Mouse (Mus musculus) adrenal gland, postnatal 0 days (tissue): ENCODE measurements around the gene Esp1. TPM values are rescaled to one million over a fixed set of nuclear protein-coding genes. Genes with fewer than 3 reads are reported as not detected.

Experiments used
- polyA plus RNA-seq: library from polyadenylated mRNA; unstranded; fragments of >200 nt; fragmentation: Nextera tagmentation; extraction: Ambion mirVana; gene quantifications from 2 replicates; pipeline ENCODE4 v1.2.1, GENCODE M21; 2015

Esp1 gene
- not detected in 2 replicates for polyA plus RNA-seq

DNA sequence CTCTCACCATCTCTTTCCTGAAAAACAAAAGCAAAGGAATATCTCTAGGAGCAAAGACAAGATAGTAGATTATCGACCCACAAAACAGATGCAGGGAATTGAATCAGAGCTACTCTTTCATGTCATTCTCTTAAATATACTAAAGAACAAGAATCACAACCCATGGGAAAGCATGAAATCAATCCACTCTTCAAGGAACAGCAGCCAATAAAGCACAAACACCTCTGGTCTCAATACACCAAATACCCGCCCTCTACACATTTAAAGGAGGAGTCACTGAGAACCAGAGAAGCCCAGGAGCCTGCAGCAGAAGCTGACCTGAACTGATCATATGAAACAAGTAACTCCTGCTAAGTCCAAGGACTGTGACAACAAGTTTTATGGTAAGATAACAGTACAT, at the start of gene Esp1:
Gene Esp1, plus strand, starts transcription at position 301 of the 400 bp plus-strand sequence.

Other genes with a start within 250 kb of the Esp1 start
- not detected in 2 replicates for gene Esp8, start 207.1 kb upstream of the Esp1 start, polyA plus RNA-seq
- gene Esp6, start 165.6 kb upstream of the Esp1 start, polyA plus RNA-seq = not detected in 2 replicates
- gene Esp4, start 128.5 kb upstream of the Esp1 start, polyA plus RNA-seq = not detected in 2 replicates
- gene Esp3, start 95.0 kb upstream of the Esp1 start, polyA plus RNA-seq = not detected in 2 replicates
- not detected in 2 replicates for gene Crisp2, start 79.9 kb downstream of the Esp1 start, polyA plus RNA-seq
- 4.0 and 11.4 TPM in 2 replicates for gene Rhag, start 84.0 kb downstream of the Esp1 start, polyA plus RNA-seq
- 0.77 and 1.5 TPM in 2 replicates for gene 9130008F23Rik, start 153.4 kb downstream of the Esp1 start, polyA plus RNA-seq
- not detected in 2 replicates for gene Glyatl3, start 187.2 kb downstream of the Esp1 start, polyA plus RNA-seq
- 35.8 and 72.4 TPM in 2 replicates for gene Mut, start 207.6 kb downstream of the Esp1 start, polyA plus RNA-seq
- 22.2 and 23.1 TPM in 2 replicates for gene Cenpq, start 207.9 kb downstream of the Esp1 start, polyA plus RNA-seq